Mouse (Mus musculus) liver, embryonic 16.5 days (tissue): Measurements from ENCODE around the gene Stard3. TPM values are rescaled to one million over a fixed set of nuclear protein-coding genes. Genes with fewer than 3 reads are reported as not detected.

ENCODE experiments used
- ATAC-seq: fragments of 200-750 bp; cut with Nextera tagmentation; 2 replicates; pipeline ENCODE4 v1.8.0; 2017; ENCODE audit warnings: low read depth, mild to moderate bottlenecking, moderate number of reproducible peaks, moderate library complexity
- H3K27ac ChIP-seq: fragments of 300-500 bp; sonication (generic); 2 replicates; pipeline ENCODE4 v1.5.1; 2014; ENCODE audit warnings: mild to moderate bottlenecking, low read length
- H3K27me3 ChIP-seq: fragments of 300-500 bp; sonication (generic); 2 replicates; pipeline ENCODE4 v1.6.1; 2014; ENCODE audit warnings: low read depth, low read length, mixed read lengths; ENCODE audit not compliant: control insufficient read depth, insufficient read depth
- H3K36me3 ChIP-seq: fragments of 300-500 bp; sonication (generic); 2 replicates; pipeline ENCODE4 v1.6.1; 2014; ENCODE audit warnings: mild to moderate bottlenecking; ENCODE audit not compliant: control insufficient read depth, insufficient read depth
- H3K4me1 ChIP-seq: fragments of 300-500 bp; sonication (generic); 2 replicates; pipeline ENCODE4 v1.6.1; 2014; ENCODE audit warnings: low read depth, low read length, mixed read lengths; ENCODE audit not compliant: control insufficient read depth
- H3K4me2 ChIP-seq: fragments of 300-500 bp; sonication (generic); 2 replicates; pipeline ENCODE4 v1.6.1; 2014; ENCODE audit warnings: low read depth, low read length, mixed read lengths
- H3K4me3 ChIP-seq: fragments of 300-500 bp; sonication (generic); 2 replicates; pipeline ENCODE4 v1.5.1; 2014; ENCODE audit warnings: low read depth, mild to moderate bottlenecking, low read length
- H3K9ac ChIP-seq: fragments of 300-500 bp; sonication (generic); 2 replicates; pipeline ENCODE4 v1.6.1; 2014; ENCODE audit warnings: low read depth, low read length
- H3K9me3 ChIP-seq: fragments of 300-500 bp; sonication (generic); replicated peaks from 2 replicates; pipeline ENCODE4 v1.6.1; 2016; ENCODE audit warnings: low read length; ENCODE audit not compliant: control insufficient read depth
- WGBS: fragments of 180-500 bp; shearing (Covaris S2); extraction: QIAGEN DNeasy Blood & Tissue Kit; methylation state at CpG from one replicate; pipeline ENCODE4 v1.1.7; 2014; ENCODE audit not compliant: insufficient replicate concordance; 5-methylcytosine and 5-hydroxymethylcytosine counted together
- polyA plus RNA-seq: library from polyadenylated mRNA; unstranded; fragments of >200 nt; fragmentation: Nextera tagmentation; extraction: Ambion mirVana; gene quantifications from 2 replicates; pipeline ENCODE4 v1.2.1, GENCODE M21; 2015

The Stard3 gene
- polyA plus RNA-seq, 1 experiment from 2014 or later: 17.3 TPM

GRCm38 (mm10) chr11:98392645-98393044 lies 34.5 kb downstream of the Stard3 start:
- peak overlapping the region; percentile 88 for H3K27ac ChIP-seq
- 0 out of 2 replicates have a peak overlapping the region, but pooled peaks have one; percentile 16 for H3K4me3 ChIP-seq
- 25% methylated on average over 4 of the region's 4 CpGs for WGBS
- H3K27me3 ChIP-seq: peaks cover 7% of the 10 kb centered on the region
- H3K9ac ChIP-seq: peak overlapping the region; percentile 52
- H3K4me1 ChIP-seq: peaks cover 35% of the 10 kb centered on the region
- no peaks in the 10 kb centered on the region for H3K9me3 ChIP-seq
- peak; percentile 80 for ATAC-seq
- H3K36me3 ChIP-seq: no peaks in the 10 kb centered on the region
- peak overlapping the region; percentile 54 for H3K4me2 ChIP-seq

- no peak overlapping the region for H3K4me3 ChIP-seq
Measured at GRCm38 (mm10) chr11:98393317-98393716, 35.1 kb downstream of the Stard3 start.

GRCm38 (mm10) chr11:98394301-98394700 lies 36.1 kb downstream of the Stard3 start:
- no peaks in the 10 kb centered on the region for H3K27me3 ChIP-seq
- H3K9ac ChIP-seq: peak overlapping the region; percentile 12; the same call in 1 of the 2 replicates
- no peak overlapping the region for H3K4me3 ChIP-seq
- no peaks in the 10 kb centered on the region for H3K36me3 ChIP-seq
- ATAC-seq: no peak
- peaks cover 35% of the 10 kb centered on the region for H3K4me1 ChIP-seq
- H3K27ac ChIP-seq: peak overlapping the region; percentile 88
- WGBS: 63% methylated on average over 6 of the region's 6 CpGs
- H3K9me3 ChIP-seq: no peaks in the 10 kb centered on the region
- H3K4me2 ChIP-seq: no peak overlapping the region

More at GRCm38 (mm10) chr11:98393317-98393716, 35.1 kb downstream of the Stard3 start:
- Histone ChIP-seq H3K9ac (peak overlapping the region; percentile 3; the same call in 1 of the 2 replicates), H3K27ac (peak overlapping the region; percentile 88), H3K9me3 (no peaks in the 10 kb centered on the region), H3K27me3 (peaks cover 4% of the 10 kb centered on the region; the same call in 1 of the 2 replicates), H3K4me2 (peak overlapping the region; percentile 54), H3K4me1 (peaks cover 35% of the 10 kb centered on the region), H3K36me3 (no peaks in the 10 kb centered on the region)
- 6% methylated on average over 6 of the region's 6 CpGs for WGBS
- ATAC-seq: peak; percentile 71

GRCm38 (mm10) chr11:98395041-98395440 lies 36.9 kb downstream of the Stard3 start:
- H3K36me3 ChIP-seq: no peaks in the 10 kb centered on the region
- no peak overlapping the region for H3K4me3 ChIP-seq
- peak; percentile 49 for ATAC-seq
- peak overlapping the region; percentile 37 for H3K4me2 ChIP-seq
- H3K27me3 ChIP-seq: no peaks in the 10 kb centered on the region
- H3K9ac ChIP-seq: peak overlapping the region; percentile 48
- H3K4me1 ChIP-seq: peaks cover 35% of the 10 kb centered on the region
- H3K27ac ChIP-seq: peak overlapping the region; percentile 88
- 9% methylated on average over 4 of the region's 4 CpGs for WGBS
- H3K9me3 ChIP-seq: no peaks in the 10 kb centered on the region

GRCm38 (mm10) chr11:98397946-98398345 lies 39.8 kb downstream of the Stard3 start:
- no peaks in the 10 kb centered on the region for H3K9me3 ChIP-seq
- H3K4me3 ChIP-seq: no peak overlapping the region
- ATAC-seq: no peak
- no peak overlapping the region for H3K9ac ChIP-seq
- no peak overlapping the region for H3K27ac ChIP-seq
- peaks cover 34% of the 10 kb centered on the region for H3K4me1 ChIP-seq
- no peaks in the 10 kb centered on the region for H3K36me3 ChIP-seq
- H3K27me3 ChIP-seq: no peaks in the 10 kb centered on the region
- no peak overlapping the region for H3K4me2 ChIP-seq
- 81% methylated on average over 7 of the region's 7 CpGs for WGBS

- Histone ChIP-seq H3K27ac (peak within 1 kb of the TSS; percentile 93), H3K4me3 (peak within 1 kb of the TSS; percentile 82), H3K4me1 (peaks cover 11% of the 10 kb centered on the region), H3K9me3 (no peaks in the 10 kb centered on the region), H3K27me3 (no peaks in the 10 kb centered on the region; the same call in 1 of the 2 replicates), H3K4me2 (peak within 1 kb of the TSS; percentile 77), H3K36me3 (no peaks in the 10 kb centered on the region), H3K9ac (peak within 1 kb of the TSS; percentile 83)
- WGBS: under 1% methylated on average over 40 of the region's 40 CpGs
- ATAC-seq: peak; percentile 81
Measured at GRCm38 (mm10) chr11:98400161-98400726, 42.1 kb downstream of the Stard3 start, which contains the start of gene Pgap3. TSS of gene Pgap3 (minus strand) at chr11:98400490.

- Histone ChIP-seq H3K4me3 (peak overlapping the region; percentile 82), H3K36me3 (no peaks in the 10 kb centered on the region), H3K9me3 (no peaks in the 10 kb centered on the region), H3K27me3 (no peaks in the 10 kb centered on the region; the same call in 1 of the 2 replicates), H3K4me1 (peaks cover 9% of the 10 kb centered on the region), H3K27ac (peak overlapping the region; percentile 93), H3K4me2 (peak overlapping the region; percentile 77), H3K9ac (peak overlapping the region; percentile 83)
- peak; percentile 39; the same call in 1 of the 2 replicates for ATAC-seq
- 54% methylated on average over 3 of the region's 3 CpGs for WGBS
Measured at GRCm38 (mm10) chr11:98400816-98401215, 42.6 kb downstream of the Stard3 start.

GRCm38 (mm10) chr11:98406621-98407020 lies 48.5 kb downstream of the Stard3 start:
- Histone ChIP-seq H3K4me1 (no peaks in the 10 kb centered on the region), H3K27ac (no peak overlapping the region), H3K9me3 (no peaks in the 10 kb centered on the region), H3K36me3 (no peaks in the 10 kb centered on the region), H3K27me3 (peaks cover 18% of the 10 kb centered on the region), H3K9ac (no peak overlapping the region), H3K4me3 (no peak overlapping the region), H3K4me2 (no peak overlapping the region)
- WGBS: 63% methylated on average over 6 of the region's 6 CpGs
- no peak for ATAC-seq

GRCm38 (mm10) chr11:98408872-98409271 lies 50.7 kb downstream of the Stard3 start:
- Histone ChIP-seq H3K4me1 (no peaks in the 10 kb centered on the region; the same call in 1 of the 2 replicates), H3K27ac (no peak overlapping the region), H3K27me3 (peaks cover 40% of the 10 kb centered on the region), H3K4me3 (no peak overlapping the region), H3K9ac (no peak overlapping the region), H3K36me3 (no peaks in the 10 kb centered on the region), H3K9me3 (no peaks in the 10 kb centered on the region), H3K4me2 (no peak overlapping the region)
- 44% methylated on average over 8 of the region's 8 CpGs for WGBS
- ATAC-seq: no peak
